ENCODE assay signal across 8 mouse cellular contexts in genomic region chr13:60479043-60479861, GRCm38 (mm10).
DNase-seq lines count a peak whose midpoint lies in the region; ATAC-seq and TF ChIP-seq lines count a peak whose summit lies in the region.

No protein-coding gene starts in this region.

- peak overlapping the region; percentile 33 for H3K4me3 ChIP-seq in embryonic facial prominence, embryonic 13.5 days
- H3K4me3 ChIP-seq in layer of hippocampus, adult 2 months: peak overlapping the region; percentile 53
- H3K4me3 ChIP-seq in lung, adult 2 months (replicated peaks; ENCODE audit: extremely low read depth, low read depth, low read length): no peak overlapping the region
- H3K4me3 ChIP-seq in olfactory bulb, adult 2 months (ENCODE audit: insufficient read depth, low read depth, low read length): peak overlapping the region; percentile 35

- no peak for TF ChIP-seq POLR2A in lung, adult 2 months (IDR thresholded peaks at IDR 0.05; ENCODE audit: borderline replicate concordance, extremely low read depth, low read depth, low read length)
- no peak for TF ChIP-seq POLR2A in olfactory bulb, adult 2 months (IDR thresholded peaks at IDR 0.05; ENCODE audit: insufficient read depth, low read depth, low read length)

- H3K36me3 ChIP-seq in embryonic facial prominence, embryonic 13.5 days: no peaks in the 10 kb centered on the region

- H3K27me3 ChIP-seq in embryonic facial prominence, embryonic 13.5 days: 0 out of 2 replicates have a peak, but pooled peaks cover 9% of the 10 kb centered on the region

- peak overlapping the region; percentile 66 for H3K4me2 ChIP-seq in embryonic facial prominence, embryonic 13.5 days

- H3K4me1 ChIP-seq in embryonic facial prominence, embryonic 13.5 days: peaks cover 17% of the 10 kb centered on the region
- H3K4me1 ChIP-seq in lung, adult 2 months (ENCODE audit: control insufficient read depth, insufficient read depth, low read length): no peaks in the 10 kb centered on the region; the same call in 1 of the 2 replicates
- H3K4me1 ChIP-seq in olfactory bulb, adult 2 months (ENCODE audit: control insufficient read depth, insufficient read depth, low read length): peaks cover 5% of the 10 kb centered on the region; the same call in 1 of the 2 replicates

- H3K27ac ChIP-seq in embryonic facial prominence, embryonic 13.5 days: no peak overlapping the region
- peak overlapping the region; percentile 66 for H3K27ac ChIP-seq in layer of hippocampus, adult 2 months
- peak overlapping the region; percentile 65; the same call in 1 of the 2 replicates for H3K27ac ChIP-seq in olfactory bulb, adult 2 months (ENCODE audit: insufficient read depth, low read depth, low read length)

- ATAC-seq in embryonic facial prominence, embryonic 13.5 days (ENCODE audit: insufficient number of reproducible peaks, insufficient read depth, low FRiP score, low TSS enrichment, low read depth): no peak
- no peak for ATAC-seq in megakaryocyte-erythroid progenitor cell, adult 5-6 weeks (replicated peaks; ENCODE audit: low FRiP score, low TSS enrichment, poor library complexity, severe bottlenecking)

- DNase-seq in thymus, postnatal 0 days (ENCODE audit: low spot score): peak; percentile 33
- no peak for DNase-seq in thymus, postnatal 36 days
- peak; percentile 31 to 63 for DNase-seq in heart, postnatal 14 days
- peak; percentile 48 to 66 for DNase-seq in layer of hippocampus, adult 2 months (ENCODE audit: low spot score in 2 of 2)
- DNase-seq in lung, adult 2 months: peak; percentile 49

- 4% methylated on average over 18 of the region's 18 CpGs for WGBS in embryonic facial prominence, embryonic 13.5 days
- 5% methylated on average over 18 of the region's 18 CpGs for WGBS in lung, adult 2 months
- WGBS in olfactory bulb, adult 2 months: 5% methylated on average over 18 of the region's 18 CpGs

- H3K9ac ChIP-seq in embryonic facial prominence, embryonic 13.5 days: no peak overlapping the region

- intact Hi-C loops in heart, postnatal 14 days (cut with DNase I): loop anchor here (1.0 kb wide), 3 partner anchors 121 to 265 kb away; no protein-coding TSS in a partner anchor

- TF ChIP-seq CTCF in layer of hippocampus, adult 2 months (conservative IDR thresholded peaks at IDR 0.05): peak; percentile 79
- peak; percentile 44; the same call in 1 of the 2 replicates for TF ChIP-seq CTCF in lung, adult 2 months (IDR thresholded peaks at IDR 0.05; ENCODE audit: insufficient read depth, low read length)
- TF ChIP-seq CTCF in olfactory bulb, adult 2 months (IDR thresholded peaks at IDR 0.05; ENCODE audit: insufficient read depth, low read depth, low read length): no peak

- 0 out of 2 replicates have a peak, but pooled peaks cover 3% of the 10 kb centered on the region for H3K9me3 ChIP-seq in embryonic facial prominence, embryonic 13.5 days

Comparison
In these comparisons a context has a peak if more than half of its experiments do, and no peak if none do; other contexts are left out.
1. DNase-seq: peak in thymus, postnatal 0 days (single experiment), heart, postnatal 14 days (2 of 2), layer of hippocampus, adult 2 months (2 of 2) and lung, adult 2 months (single experiment); none in thymus, postnatal 36 days (0 of 2).